Mouse (Mus musculus) gastrocnemius, adult 18-20 months (tissue): ENCODE measurements around the gene Rubcn. TPM values are rescaled to one million over a fixed set of nuclear protein-coding genes. Genes with fewer than 3 reads are reported as not detected.

Source experiments
- DNase-seq: peaks from one replicate; pipeline ENCODE4 v3.0.0; 2021; ENCODE audit warnings: low spot score
- total RNA-seq, 2 experiments: library from RNA; stranded (reverse); gene quantifications; 2 replicates each; pipeline ENCODE4 v1.2.3; 2021

The Rubcn gene
- total RNA-seq, 2 experiments from 2014 or later = 22.5 to 24.8 TPM

DNA sequence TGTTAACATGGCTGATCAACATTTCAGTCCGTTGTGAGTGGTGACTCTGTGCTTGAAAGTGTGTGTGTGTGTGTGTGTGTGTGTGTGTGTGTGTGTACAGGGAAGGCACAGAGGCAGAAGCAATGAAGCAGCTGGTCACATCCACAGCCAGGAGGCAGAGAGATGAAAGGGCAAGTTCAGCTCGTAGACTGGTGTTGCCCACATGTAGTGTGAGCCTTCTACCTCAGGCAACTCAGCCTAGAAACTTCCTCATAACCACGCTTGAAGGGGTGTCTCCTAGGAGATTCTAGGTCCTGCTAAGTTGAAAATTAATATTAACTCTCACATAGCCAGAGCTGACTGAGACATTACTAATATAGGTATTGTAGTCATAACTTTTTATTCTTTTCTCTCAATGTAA is 4.2 kb downstream of the Rubcn start:
- DNase-seq = no peak

DNA sequence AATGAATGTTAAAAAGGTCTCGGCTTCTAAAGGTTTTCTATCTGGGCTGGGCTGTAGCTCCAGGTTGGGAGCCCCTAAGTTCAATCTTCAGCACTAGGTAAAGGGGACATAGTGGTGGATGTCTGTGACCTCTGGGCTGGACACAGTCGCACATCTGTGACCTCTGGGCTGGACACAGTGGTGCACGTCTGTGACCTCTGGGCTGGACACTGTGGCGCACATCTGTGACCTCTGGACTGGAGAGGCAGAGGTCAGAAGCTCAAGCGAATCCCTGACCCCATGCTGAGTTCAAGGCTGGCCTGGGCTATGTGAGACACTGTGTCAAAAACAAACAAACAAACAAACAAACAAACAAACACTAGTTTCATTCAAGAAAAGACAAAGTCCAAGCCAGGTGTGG is 7.3 kb downstream of the Rubcn start:
- DNase-seq = no peak

DNA sequence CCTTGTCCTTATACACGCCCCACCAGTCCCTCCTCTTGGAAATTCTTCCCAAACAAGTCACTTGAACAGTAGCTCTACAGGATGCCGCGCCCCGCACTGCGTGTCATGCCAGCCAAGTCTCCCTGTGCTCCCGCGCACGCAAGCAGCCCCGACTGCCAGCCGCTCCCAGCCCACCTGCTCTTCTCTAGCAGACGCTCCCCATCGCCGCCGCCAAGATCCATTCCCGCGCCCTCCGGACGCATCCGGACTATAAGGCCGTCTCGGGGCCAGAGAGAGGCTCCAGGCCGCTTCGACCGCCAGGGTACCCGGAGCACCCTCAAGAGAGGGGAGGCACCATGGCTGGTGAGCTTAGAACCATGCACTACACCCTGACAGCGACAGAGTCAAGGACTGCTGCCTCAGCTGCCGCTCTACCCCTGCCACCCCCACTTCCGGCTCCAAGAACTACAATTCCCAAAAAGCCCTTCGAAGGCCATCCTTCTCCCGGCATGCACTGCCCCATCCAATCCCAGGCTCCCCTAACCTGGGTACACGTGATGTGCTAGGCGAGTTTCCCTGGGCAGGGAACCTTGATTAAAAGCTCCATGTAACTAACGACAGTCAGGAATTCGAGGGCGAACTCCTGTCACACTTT is 9.5 kb downstream of the Rubcn start:
- peak; percentile 93 for DNase-seq

DNA sequence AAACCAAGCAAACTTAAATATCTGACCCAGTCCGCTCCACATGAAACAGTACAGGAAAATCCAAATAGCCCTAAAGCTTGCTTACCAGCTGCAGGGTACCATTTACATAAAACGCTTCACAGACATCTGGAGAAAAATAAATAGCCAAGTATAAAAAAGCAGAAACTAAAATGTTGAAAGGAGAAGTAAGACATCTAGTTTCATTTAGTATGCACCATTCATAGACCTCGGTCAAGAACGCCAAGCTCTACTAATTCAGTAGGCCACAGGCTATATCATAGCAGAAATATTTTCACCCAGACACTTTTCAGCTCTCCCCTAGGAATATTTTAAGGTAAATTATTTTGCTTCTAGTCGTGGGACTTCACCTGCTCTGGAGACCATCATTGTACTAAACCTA is 10.9 kb downstream of the Rubcn start:
- no peak for DNase-seq

DNA sequence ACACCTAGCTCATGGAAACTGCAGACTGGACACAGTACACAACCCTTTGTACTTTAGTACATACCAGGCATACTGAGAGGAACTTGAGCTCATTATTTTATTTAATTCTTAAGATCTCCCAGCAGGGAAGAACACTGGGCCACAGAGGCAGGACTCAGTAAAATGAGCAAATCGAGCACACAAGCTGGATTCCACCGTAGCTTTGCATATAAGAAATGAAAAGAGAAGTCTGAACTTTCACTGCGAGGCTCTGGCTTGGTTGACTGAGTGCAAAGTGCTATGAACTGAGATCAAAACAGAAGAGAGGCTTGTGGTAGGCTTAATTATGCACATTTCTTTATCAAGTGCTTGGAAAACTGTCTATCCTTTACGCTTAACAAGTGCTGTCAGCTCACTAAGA is 12.2 kb downstream of the Rubcn start:
- no peak for DNase-seq

DNA sequence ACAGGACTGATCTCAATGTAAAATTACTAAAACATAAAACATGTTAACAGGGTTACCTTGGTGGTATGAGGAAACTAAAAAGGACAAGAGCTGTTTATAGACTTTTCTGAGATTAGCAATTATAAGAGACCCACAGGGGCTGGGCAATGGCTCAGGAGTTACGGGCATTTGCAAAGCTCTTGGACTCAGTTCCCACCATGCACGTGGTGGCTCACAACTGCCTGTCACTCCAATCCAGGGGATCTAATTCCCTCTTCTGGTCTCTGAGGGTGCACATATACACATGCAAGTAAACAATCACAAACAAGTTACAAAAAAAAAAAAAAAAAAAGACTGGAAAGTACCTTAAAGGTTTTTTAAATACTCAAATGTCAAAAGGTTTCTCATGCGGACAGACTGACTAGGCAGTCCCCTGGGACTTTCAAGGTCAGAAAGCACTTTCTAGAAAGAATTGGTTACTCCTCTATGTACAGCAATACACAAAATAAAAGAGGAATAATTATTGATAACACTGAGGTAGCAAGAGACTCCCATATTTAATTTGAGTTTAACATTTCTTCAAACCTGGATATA is 15.7 kb downstream of the Rubcn start:
- DNase-seq = no peak

DNA sequence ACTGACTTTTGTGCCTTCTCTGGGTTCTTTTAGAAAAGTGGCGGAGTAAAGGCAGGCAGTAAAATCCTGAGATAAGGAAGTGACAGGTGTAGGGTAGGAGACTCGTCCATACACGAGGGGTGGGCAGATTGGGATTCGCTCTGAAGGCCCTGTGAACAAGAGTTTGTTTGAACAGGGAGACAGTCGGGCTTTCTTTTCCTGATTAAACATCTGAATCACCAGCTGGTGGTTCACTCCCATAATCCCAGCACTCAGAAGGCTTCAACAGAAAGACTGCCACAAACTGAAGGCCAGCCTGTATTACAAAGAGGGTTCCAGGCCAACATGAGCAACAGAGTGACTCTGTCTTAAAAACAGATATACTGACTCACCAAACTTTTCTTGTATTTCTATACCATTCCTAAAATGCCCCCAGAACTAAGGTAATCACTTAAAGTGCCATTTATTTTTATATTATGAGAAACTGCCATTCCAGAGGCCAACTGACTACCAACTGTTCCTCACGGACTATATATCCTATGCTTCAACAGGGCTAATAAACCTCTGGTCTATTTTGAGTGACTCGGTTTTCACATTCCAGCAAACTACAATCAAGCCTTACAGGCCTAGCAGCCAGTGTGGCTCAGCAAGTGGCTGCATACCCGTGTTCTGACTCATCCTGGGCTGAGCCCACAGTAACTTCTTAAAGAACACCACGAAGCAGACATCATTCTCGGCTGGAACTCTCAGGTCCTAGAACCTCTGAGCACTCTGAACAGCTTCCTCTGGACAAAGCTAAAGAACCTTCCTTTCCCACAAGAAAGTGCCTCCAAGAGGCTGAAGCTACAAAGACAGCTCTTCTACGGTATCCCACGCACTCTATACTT is 18.6 kb downstream of the Rubcn start:
- DNase-seq = peak; percentile 61

DNA sequence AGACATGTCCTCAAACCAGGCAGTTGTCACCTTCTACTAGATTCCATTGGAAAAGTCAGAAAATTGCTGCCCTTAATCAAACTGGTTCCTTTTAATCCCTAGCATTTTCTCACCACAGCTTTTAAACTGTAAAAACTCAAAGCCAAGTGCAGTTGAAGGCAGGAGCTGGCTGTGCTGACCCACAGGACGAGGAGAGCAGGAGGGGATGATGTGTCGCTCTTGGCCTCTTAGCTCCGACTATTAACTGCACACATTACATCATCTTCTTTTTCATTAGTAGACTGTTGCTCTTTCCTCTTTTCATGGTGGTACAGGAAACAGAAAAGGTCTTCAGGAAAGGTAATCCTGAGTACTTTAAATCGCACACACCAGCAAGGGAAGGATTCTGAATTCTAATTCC is 19.2 kb downstream of the Rubcn start:
- peak; percentile 50 for DNase-seq

DNA sequence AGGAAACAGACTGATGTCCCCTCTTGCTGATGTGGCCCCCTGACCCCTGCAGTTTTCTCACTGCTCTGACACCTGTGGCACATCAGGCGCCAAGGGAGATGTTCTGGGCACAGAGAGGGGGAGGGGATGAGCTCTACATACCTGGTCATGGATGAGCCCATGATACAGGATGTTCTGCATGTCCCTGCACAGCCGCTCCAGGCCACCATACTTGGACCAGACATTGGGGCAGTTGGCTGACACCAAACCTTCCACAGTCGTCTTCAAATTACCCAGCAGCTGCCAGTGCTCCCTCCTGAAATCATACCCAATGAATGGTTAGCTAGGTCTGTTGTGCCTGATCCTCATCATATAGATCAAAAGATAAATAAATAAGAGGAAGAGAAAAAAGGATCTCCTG is 20.8 kb downstream of the Rubcn start:
- peak; percentile 69 for DNase-seq

DNA sequence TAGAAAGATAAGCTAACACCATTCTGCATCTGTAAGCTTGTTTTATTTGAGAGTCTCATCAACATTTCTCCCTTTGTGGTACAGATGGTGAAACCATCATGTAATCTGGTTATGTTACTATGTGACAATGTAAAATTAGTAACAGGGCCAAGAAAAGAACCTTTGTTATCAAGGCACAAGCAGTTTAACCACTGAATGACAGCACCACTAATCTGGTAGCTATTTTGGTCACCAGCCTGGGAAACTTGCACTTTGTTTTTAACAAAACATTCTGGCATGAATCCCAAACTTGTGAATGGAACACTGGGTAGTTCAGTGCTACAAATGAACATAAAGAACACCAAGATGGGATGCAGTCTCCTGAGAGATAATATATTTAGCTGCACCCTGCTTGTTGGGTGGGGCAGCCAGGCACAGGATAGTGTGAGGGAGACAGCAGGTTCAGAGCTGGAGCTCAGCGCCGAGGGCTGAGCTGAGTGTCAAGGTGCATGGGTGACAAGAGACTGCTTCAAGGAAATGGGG is 23.5 kb downstream of the Rubcn start:
- DNase-seq = no peak

DNA sequence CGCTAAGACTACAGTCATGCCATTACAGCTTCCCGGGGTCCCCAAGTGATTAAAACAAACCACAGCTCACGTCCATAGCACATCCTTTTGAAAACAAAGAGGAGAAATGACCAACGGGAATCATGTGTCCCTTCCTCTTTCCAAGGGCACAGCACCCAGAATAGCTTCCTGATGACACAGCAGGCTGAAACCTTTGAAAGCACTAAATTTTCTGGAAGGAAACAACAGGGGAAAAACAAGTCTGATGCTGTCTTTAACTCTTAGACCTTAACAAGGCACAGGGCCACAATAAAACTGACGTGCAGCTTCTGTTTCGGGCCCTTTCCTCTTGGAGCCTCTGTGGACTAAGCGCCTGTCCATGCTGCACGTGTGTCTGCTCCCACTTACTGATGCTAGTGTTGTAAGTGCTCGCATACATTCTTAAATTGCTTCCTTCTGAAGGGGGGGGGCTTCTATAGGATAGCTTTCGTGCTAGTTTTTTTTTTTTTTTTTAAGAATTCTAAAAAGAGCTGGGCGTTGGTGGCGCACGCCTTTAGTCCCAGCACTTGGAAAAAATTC is 24.0 kb downstream of the Rubcn start:
- no peak for DNase-seq

DNA sequence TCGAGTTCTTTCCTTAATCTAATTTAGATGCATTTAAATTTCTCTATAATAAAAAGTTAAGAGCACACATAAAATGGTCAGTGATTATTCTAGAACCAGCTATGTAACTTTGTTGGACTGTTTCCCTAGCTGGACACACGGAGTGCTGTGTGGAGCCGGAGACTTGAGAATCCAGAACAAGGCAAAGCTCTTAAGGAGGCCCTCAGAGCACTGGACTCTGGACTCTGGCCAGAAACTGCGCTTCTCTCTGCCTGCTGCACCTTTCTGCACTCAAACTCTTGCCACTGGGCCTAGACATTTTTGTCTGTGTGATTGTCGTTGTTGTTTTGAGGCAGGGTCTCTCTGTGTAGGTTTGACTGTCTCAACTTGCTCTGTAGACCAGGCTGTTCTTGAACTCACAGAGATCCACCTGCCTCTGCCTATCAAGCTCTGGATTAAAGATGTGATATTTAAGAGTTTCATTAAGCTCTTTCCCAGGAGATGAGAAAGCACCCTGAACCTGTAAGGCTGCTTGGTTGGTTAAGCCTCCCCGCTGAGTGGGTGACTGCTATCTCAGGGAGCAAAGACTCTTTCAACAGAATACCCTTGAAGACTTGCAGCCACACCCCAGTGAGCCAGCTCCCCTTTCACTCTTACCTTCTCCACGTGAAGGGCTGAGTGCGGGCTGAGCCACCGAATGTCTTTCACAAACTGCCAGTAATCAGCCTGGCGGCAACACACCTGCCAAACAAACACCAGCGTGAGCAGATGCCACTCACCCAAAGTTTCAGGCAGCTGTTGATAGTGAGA is 28.3 kb downstream of the Rubcn start:
- no peak for DNase-seq

DNA sequence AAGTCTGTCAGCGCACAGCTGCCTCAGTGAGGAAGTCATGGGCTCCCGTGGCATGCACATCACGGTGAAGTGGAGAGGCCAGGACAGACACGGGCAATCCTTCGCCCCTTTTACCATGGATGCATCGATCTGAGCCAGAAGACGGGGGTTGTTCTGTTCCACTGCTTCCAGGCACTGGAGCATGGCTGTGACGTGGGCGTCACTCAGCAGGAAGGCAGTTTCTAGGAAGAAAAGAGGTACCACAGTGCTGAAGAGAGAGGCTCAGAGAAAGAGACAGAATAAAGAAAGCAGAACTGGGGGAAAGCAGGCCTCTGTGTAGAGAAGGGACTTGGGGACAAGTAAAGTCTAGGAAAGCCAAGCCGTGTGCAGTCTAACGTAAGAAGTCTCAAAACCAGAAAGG is 30.5 kb downstream of the Rubcn start:
- no peak for DNase-seq

DNA sequence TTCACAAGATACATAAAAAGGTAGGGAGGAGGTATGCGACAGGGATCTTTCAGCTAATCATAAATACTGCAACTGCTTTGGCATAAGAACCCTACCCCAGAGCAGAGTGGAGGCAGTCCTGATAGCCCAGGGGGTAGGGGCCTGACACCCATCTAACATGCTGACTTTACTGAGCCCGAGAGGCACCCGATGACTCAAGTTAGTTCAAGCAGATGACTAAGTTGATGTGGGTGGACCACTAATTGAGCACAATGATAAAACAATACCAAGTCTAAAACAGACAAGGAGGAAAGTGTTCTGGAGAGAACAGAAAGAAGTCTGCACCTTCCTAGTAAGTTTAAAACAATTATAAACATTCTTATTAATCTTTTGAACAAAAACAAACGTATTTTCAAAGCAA is 46.1 kb downstream of the Rubcn start:
- DNase-seq = no peak

DNA sequence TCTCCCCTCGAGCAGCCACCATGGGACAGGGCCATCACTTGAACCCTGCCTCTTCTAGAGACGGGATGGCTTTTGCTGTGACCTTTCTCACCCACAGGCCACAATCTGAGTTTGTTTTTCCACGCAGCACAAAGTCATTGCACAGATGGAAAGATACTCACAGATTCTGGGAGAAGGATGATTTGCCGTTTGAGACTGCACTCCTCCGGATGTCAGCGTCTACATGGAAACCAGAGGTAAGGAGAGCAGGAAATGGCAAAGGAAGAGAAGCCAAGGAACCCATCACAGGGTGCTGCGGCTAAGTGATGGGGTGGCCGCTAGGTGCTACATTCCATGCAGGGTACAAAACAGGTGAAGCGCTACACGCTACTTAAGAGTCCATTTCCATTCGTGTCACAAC is 48.5 kb downstream of the Rubcn start:
- no peak for DNase-seq

DNA sequence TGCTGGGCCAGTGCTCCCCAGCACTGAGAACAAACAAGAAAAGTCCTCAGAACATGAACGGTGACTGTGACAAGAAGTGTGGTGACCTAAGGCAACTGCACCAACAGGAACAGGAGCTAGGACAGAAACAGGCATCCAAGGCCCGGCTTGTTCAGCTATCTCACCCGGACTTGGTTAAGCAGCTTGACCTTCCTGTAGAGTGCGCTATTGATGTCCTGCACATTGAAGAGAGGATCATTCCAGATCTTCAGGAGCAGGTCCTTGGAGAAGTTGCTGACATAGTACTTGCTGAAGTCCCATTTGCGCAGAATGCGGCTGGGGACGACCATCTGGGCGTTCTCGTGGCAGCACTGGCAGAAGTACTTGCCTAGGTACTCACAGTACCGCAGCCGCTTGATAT is 51.0 kb downstream of the Rubcn start:
- DNase-seq = no peak

DNA sequence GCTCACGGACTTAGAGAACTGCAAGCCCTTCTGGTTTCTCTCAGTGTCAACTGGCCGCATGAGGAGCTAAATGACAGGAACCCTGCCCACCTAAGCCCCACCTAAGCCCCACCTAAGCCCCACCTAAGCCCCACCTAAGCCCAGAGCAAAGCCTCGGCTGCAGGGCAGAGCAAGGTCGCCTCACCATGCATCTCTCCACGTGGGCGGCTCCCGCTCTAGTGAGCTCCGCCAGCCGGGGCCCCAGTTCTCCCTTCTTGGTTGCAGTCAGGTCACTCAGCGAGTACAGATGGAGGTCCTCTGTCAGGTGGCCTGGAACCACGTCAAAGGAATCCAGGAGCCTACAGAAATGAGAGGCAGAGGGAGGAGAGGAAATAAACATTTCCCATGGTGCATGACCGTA is 52.2 kb downstream of the Rubcn start:
- no peak for DNase-seq

DNA sequence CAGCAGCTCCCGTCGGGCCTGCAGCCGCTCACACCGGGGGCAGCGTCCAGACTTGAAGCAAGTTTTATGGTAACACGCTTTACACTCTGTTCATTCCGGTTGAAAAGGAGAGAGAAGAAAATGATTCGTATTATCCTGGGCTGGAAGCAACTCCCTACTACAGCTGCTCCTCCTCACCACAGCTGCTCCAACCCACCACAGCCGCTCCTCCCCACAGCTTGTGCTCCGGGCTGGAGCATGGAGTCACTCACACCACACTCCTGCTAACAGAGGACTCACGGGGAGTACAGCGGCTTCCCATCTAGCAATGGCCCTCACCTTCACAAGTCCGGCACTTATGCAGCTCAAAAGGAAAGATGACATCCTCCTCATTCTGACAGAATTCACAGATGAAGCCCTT is 53.5 kb downstream of the Rubcn start:
- no peak for DNase-seq

DNA sequence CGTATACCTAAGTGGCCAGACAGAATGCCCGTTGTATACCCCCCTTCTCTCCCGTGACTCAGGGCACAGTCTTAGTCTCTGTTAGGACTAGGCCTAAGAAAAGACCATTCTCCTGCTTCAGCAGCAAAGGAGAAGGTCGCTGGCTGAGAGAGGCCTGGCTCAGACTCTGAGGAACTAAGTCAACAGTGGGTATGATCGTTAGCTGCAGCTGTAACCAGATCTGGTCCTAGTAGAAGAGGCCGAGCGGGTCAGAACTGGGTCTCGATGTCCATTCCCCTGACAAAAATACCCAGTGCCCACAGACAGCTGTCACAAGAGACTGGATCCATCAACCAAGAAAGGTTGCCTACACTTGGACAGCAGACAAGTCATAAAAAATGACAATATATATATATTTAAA is 54.1 kb downstream of the Rubcn start:
- peak; percentile 62 for DNase-seq

DNA sequence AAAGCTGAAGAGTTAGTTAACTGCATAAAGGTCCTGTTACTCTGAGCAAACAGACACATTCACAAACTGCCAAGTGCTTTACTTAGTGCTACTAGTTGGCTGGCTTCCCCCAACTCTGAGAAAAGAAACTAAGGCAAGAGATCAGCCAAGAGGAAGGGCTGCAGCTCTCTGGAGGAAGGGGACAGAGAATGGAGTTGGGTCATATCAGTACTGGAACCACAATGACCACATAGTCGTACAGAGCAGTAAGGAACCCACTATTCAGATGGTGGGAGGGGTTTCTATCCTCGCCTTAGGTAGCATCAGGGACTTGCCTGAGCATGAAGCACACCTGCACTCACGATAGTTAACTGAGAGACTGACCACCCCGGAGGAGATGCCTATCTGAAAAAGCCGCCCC is 54.7 kb downstream of the Rubcn start:
- DNase-seq = no peak

DNA sequence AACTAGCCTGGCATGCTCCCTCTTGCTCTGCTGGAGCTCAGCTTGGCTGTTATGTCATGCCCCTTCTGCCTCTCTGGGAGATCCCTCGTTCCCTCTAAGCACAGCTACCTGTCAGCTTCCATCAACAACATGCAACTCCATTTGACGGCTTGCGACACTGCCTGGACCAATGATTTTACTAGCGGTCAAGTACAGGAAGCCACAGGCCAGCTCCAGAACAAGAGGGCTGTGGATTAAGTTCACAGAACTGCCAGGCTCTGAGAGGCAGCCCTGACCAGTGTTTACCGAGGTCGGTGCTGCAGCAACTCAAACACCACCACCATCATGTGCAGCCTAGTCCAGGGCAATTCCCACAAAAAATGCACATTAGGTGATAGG is 55.1 kb downstream of the Rubcn start:
- no peak for DNase-seq
